16 mouse cellular contexts compared by ENCODE assay signal in genomic region chr17:73796789-73797188, GRCm38 (mm10). TPM values are rescaled to one million over a fixed set of nuclear protein-coding genes. Genes with fewer than 3 reads are reported as not detected.
DNase-seq lines count a peak whose midpoint lies in the region; ATAC-seq and TF ChIP-seq lines count a peak whose summit lies in the region.
"Had no signal": no experiment of that assay in that cellular context is flagged by ENCODE, and none has a peak within 500 bp of the region (broad histone marks: within the 10 kb centered on the region; RNA-seq: fewer than 3 reads in every experiment).

No protein-coding gene starts in this region.

- TF ChIP-seq POLR2A in CH12.LX (IDR thresholded peaks at IDR 0.05; ENCODE audit: low read depth, low read length), result no peak

- H3K4me2 ChIP-seq in kidney, embryonic 14.5 days (replicated peaks; ENCODE audit: low read depth, low read length), result no peak overlapping the region
- H3K4me2 ChIP-seq in CH12.LX (ENCODE audit: insufficient read depth, low read depth, poor library complexity, severe bottlenecking), result no peak overlapping the region
- H3K4me2 ChIP-seq in intestine, embryonic 16.5 days (ENCODE audit: low read depth, low read length), result no peak overlapping the region
- no peak overlapping the region for H3K4me2 ChIP-seq in midbrain, embryonic 15.5 days
- no peak overlapping the region for H3K4me2 ChIP-seq in neural tube, embryonic 15.5 days
- H3K4me2 ChIP-seq: liver, embryonic 11.5 days had no signal

- no peaks in the 10 kb centered on the region for H3K9me3 ChIP-seq in kidney, embryonic 14.5 days (ENCODE audit: control insufficient read depth, low read length)
- H3K9me3 ChIP-seq in CH12.LX (replicated peaks; ENCODE audit: low read length), result no peaks in the 10 kb centered on the region
- no peaks in the 10 kb centered on the region for H3K9me3 ChIP-seq in intestine, embryonic 16.5 days (ENCODE audit: control insufficient read depth, low read length)
- no peaks in the 10 kb centered on the region for H3K9me3 ChIP-seq in midbrain, embryonic 15.5 days
- no peaks in the 10 kb centered on the region for H3K9me3 ChIP-seq in neural tube, embryonic 15.5 days (replicated peaks)
- H3K9me3 ChIP-seq: hindbrain, embryonic 10.5 days had no signal

- no peaks in the 10 kb centered on the region for H3K36me3 ChIP-seq in kidney, embryonic 14.5 days (ENCODE audit: control insufficient read depth, insufficient read depth, low read length)
- no peaks in the 10 kb centered on the region for H3K36me3 ChIP-seq in CH12.LX (replicated peaks in 1 of 2; ENCODE audit: control insufficient read depth in 1 of 2, insufficient read depth in 1 of 2, low read length in 1 of 2)
- no peaks in the 10 kb centered on the region for H3K36me3 ChIP-seq in intestine, embryonic 16.5 days (ENCODE audit: control insufficient read depth, insufficient read depth, low read length)
- no peaks in the 10 kb centered on the region for H3K36me3 ChIP-seq in midbrain, embryonic 15.5 days (replicated peaks)
- H3K36me3 ChIP-seq in neural tube, embryonic 15.5 days, result no peaks in the 10 kb centered on the region
- H3K36me3 ChIP-seq: hindbrain, embryonic 10.5 days had no signal

- WGBS in kidney, embryonic 14.5 days, result 35% methylated on average over 6 of the region's 6 CpGs
- 29% methylated on average over 6 of the region's 6 CpGs for WGBS in intestine, embryonic 16.5 days
- WGBS in midbrain, embryonic 15.5 days, result 90% methylated on average over 6 of the region's 6 CpGs
- 64% methylated on average over 6 of the region's 6 CpGs for WGBS in neural tube, embryonic 15.5 days

- TF ChIP-seq CTCF in CH12.LX (conservative IDR thresholded peaks at IDR 0.05 in 1 of 2, IDR thresholded peaks at IDR 0.05 in 1 of 2; ENCODE audit: low read depth in 2 of 2, low read length in 2 of 2), result peak in 1 of 2 experiments; percentile 36; a peak in 2 of 4 replicates

- H3K27me3 ChIP-seq in kidney, embryonic 14.5 days (ENCODE audit: control insufficient read depth, insufficient read depth, low read length), result no peaks in the 10 kb centered on the region
- no peaks in the 10 kb centered on the region for H3K27me3 ChIP-seq in CH12.LX (replicated peaks)
- peaks cover 6% of the 10 kb centered on the region; the same call in 1 of the 2 replicates for H3K27me3 ChIP-seq in intestine, embryonic 16.5 days (replicated peaks; ENCODE audit: control insufficient read depth, insufficient read depth, low read length)
- no peaks in the 10 kb centered on the region for H3K27me3 ChIP-seq in midbrain, embryonic 15.5 days (replicated peaks)
- no peaks in the 10 kb centered on the region for H3K27me3 ChIP-seq in neural tube, embryonic 15.5 days (replicated peaks)

- in situ Hi-C loops in CH12.LX (cut with MboI; ENCODE audit: low pct_ligation_motif_present, low pct_unique_long_range_greater_than_20kb, low sequenced_read_pairs), result no loop called here

- H3K4me3 ChIP-seq in kidney, embryonic 14.5 days (ENCODE audit: low read length), result no peak overlapping the region
- no peak overlapping the region for H3K4me3 ChIP-seq in CH12.LX (replicated peaks in 1 of 3; ENCODE audit: low read depth in 2 of 3, low read length in 2 of 3, poor library complexity in 1 of 3)
- H3K4me3 ChIP-seq in intestine, embryonic 16.5 days (ENCODE audit: low read length), result no peak overlapping the region
- H3K4me3 ChIP-seq in midbrain, embryonic 15.5 days, result no peak overlapping the region
- H3K4me3 ChIP-seq in neural tube, embryonic 15.5 days (replicated peaks), result no peak overlapping the region
- H3K4me3 ChIP-seq: hindbrain, embryonic 10.5 days had no signal

- DNase-seq in kidney, adult 9 months, result peak; percentile 41
- no peak for DNase-seq in CH12.LX (ENCODE audit: extremely low read depth)
- DNase-seq in kidney, postnatal 36 days, result peak; percentile 31 to 37
- DNase-seq: cerebellum, adult 18-20 months; cerebellum, postnatal 25 days; embryo, embryonic 11 days; gastrocnemius, postnatal 36 days; layer of hippocampus, adult 9-11 months; thymus, postnatal 4 days had no signal

- TF ChIP-seq EP300 in CH12.LX (IDR thresholded peaks at IDR 0.05; ENCODE audit: low read length), result no peak

- no peak for ATAC-seq in kidney, embryonic 14.5 days (ENCODE audit: low FRiP score, low TSS enrichment)
- peak; percentile 92 for ATAC-seq in intestine, embryonic 16.5 days
- no peak for ATAC-seq in midbrain, embryonic 15.5 days (replicated peaks)
- no peak for ATAC-seq in neural tube, embryonic 15.5 days (ENCODE audit: low FRiP score)
- ATAC-seq: forebrain, embryonic 16.5 days had no signal

- TF ChIP-seq RAD21 in CH12.LX (IDR thresholded peaks at IDR 0.05; ENCODE audit: low read depth, low read length), result no peak; the same call in 1 of the 2 replicates

- dilution Hi-C loops in CH12.LX (cut with MboI; ENCODE audit: extremely low pct_ligation_motif_present, extremely low pct_unique_long_range_greater_than_20kb, low sequenced_read_pairs), result no loop called here

- H3K4me1 ChIP-seq in kidney, embryonic 14.5 days (ENCODE audit: control insufficient read depth, insufficient read depth, low read length), result no peaks in the 10 kb centered on the region
- H3K4me1 ChIP-seq in CH12.LX (ENCODE audit: control insufficient read depth in 1 of 2, insufficient read depth in 2 of 2), result no peaks in the 10 kb centered on the region
- no peaks in the 10 kb centered on the region for H3K4me1 ChIP-seq in intestine, embryonic 16.5 days (ENCODE audit: control insufficient read depth, insufficient read depth, low read length)
- H3K4me1 ChIP-seq in midbrain, embryonic 15.5 days, result no peaks in the 10 kb centered on the region
- no peaks in the 10 kb centered on the region for H3K4me1 ChIP-seq in neural tube, embryonic 15.5 days
- H3K4me1 ChIP-seq: hindbrain, embryonic 10.5 days had no signal

- H3K9ac ChIP-seq in kidney, embryonic 14.5 days (ENCODE audit: low read depth, low read length), result no peak overlapping the region
- H3K9ac ChIP-seq in CH12.LX (ENCODE audit: insufficient read depth, low read depth), result no peak overlapping the region
- H3K9ac ChIP-seq in intestine, embryonic 16.5 days (ENCODE audit: low read depth, low read length), result no peak overlapping the region
- H3K9ac ChIP-seq in midbrain, embryonic 15.5 days, result no peak overlapping the region
- H3K9ac ChIP-seq in neural tube, embryonic 15.5 days (replicated peaks), result no peak overlapping the region

- H3K79me2 ChIP-seq in CH12.LX (replicated peaks; ENCODE audit: control insufficient read depth, extremely low read depth, insufficient read depth, poor library complexity, severe bottlenecking), result no peaks in the 10 kb centered on the region

- no peak overlapping the region for H3K27ac ChIP-seq in kidney, embryonic 14.5 days (ENCODE audit: low read depth, low read length)
- H3K27ac ChIP-seq in CH12.LX (ENCODE audit: insufficient read depth, low read depth), result no peak overlapping the region
- no peak overlapping the region for H3K27ac ChIP-seq in intestine, embryonic 16.5 days (ENCODE audit: low read length)
- H3K27ac ChIP-seq in midbrain, embryonic 15.5 days, result no peak overlapping the region
- no peak overlapping the region for H3K27ac ChIP-seq in neural tube, embryonic 15.5 days (replicated peaks)
- H3K27ac ChIP-seq: hindbrain, embryonic 10.5 days had no signal

TF ChIP-seq in CH12.LX, 34 proteins besides CTCF, POLR2A, EP300 and RAD21:
- TF ChIP-seq MXI1 (IDR thresholded peaks at IDR 0.05; ENCODE audit: low read depth, low read length) (no peak), SMC3 (IDR thresholded peaks at IDR 0.05; ENCODE audit: low read depth, low read length) (peak; percentile 18)
TF ChIP-seq in CH12.LX: peak in this region for 1.

RNA-seq across cellular contexts. Expression of gene Ehd3, which starts 7.1 kb away (rescaled TPM):
- polyA plus RNA-seq in kidney, embryonic 14.5 days (2014; fragmentation: Nextera tagmentation; extraction: Ambion mirVana), result 9.4 and 11.4 TPM in 2 replicates
- total RNA-seq in CH12.LX (2012; rRNA removed) (11.0 and 12.2 TPM in 2 replicates), CH12.LX (2014; rRNA removed) (26.5 and 26.8 TPM in 2 replicates)
- polyA plus RNA-seq in CH12.LX (2012; ENCODE audit: insufficient read length, low read depth), result 35.9 and 37.0 TPM in 2 replicates
- polyA plus RNA-seq in intestine, embryonic 16.5 days (2015; fragmentation: Nextera tagmentation; extraction: Ambion mirVana), result 6.3 and 6.6 TPM in 2 replicates
- 20.2 and 22.2 TPM in 2 replicates for polyA plus RNA-seq in midbrain, embryonic 15.5 days (2015; fragmentation: Nextera tagmentation; extraction: Ambion mirVana)
- 24.4 and 24.5 TPM in 2 replicates for polyA plus RNA-seq in neural tube, embryonic 15.5 days (2015; fragmentation: Nextera tagmentation; extraction: Ambion mirVana)
